Mouse (Mus musculus): Measurements from ENCODE around the gene Cd27.

- no peak for TF ChIP-seq CTCF (IDR thresholded peaks at IDR 0.05; ENCODE audit: control insufficient read depth, insufficient read depth, insufficient replicate concordance, low read depth, low read length)
- TF ChIP-seq POLR2A (IDR thresholded peaks at IDR 0.05; ENCODE audit: control insufficient read depth, low read depth, low read length): no peak
These were observed 26.4 kb downstream of the Cd27 start for GRCm38 (mm10) chr6:125210436-125210835.
